Mouse (Mus musculus): ENCODE data around the gene Fmr1. TPM values are rescaled to one million over a fixed set of nuclear protein-coding genes. Genes with fewer than 3 reads are reported as not detected.
"Not testable (repeated sequence)": the region's sequence is repeated elsewhere in the genome, so short reads cannot be mapped to it uniquely, and the experiment has no call there.

Fmr1 gene
- polyA plus RNA-seq (2015; fragmentation: Nextera tagmentation; extraction: Ambion mirVana), result 35.6 and 43.4 TPM in 2 replicates

DNA sequence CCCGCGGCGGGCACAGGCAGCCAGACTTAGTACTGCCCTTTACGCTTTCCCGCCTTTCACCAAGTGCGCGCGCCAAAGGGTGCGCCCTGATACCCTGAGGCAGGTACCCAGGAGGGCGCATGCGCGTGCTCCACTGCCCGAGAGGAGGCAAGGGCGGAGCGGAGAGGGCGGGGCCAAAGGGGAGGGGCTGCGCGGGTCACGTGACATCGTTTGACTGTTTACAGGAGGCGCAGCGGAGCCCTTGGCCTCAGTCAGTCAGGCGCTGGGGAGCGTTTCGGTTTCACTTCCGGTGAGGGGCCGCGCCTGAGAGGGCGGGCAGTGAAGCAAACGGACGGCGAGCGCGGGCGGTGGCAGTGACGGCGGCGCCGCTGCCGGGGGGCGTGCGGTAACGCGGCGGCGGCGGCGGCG lies at the start of gene Fmr1:
Fmr1 (plus strand) TSS at position 209 of the 408 bp plus-strand sequence.
- peak; percentile 94 for DNase-seq (ENCODE audit: low spot score)

GRCm38 (mm10) chrX:68641603-68642002 lies 36.7 kb upstream of the Fmr1 start:
- DNase-seq (ENCODE audit: low spot score), result no peak

DNA sequence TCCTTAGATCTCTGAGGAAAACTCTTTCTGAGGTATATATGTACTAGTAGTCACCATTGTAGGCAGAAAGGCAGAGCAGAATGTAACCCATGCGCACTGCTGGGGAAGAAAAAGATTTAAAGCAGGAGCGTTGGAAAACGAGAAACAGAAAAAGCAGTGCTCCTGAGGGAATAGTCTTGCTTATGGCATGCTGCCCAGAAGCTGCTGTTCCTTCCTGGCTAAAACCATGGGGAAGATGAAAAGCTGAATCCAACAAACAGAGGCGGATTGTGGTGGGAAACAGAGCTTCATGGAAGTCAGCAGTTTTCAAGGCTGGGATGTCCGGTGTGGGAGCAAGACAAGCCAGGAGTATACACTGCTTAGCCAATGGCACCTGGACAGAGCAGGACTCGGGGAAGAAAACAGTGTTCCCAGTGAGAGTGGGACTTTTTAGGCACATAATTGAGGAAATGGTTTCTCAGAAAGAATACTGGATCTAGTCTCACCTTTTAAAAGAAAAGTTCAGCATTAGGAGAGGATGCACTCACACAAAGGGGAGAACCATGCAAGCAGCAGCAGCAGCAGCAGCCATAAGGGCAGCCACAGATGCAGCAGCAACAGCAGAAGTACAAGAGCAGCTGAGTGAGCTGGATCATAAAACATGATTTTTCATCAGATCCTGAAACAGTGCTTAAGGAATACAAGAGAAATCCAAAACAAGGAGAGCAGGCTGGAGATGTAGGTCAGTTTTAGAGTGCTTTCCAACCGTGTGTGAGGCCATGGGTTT lies 33.0 kb upstream of the Fmr1 start:
- no peak for DNase-seq (ENCODE audit: low spot score)

- no peak for DNase-seq (ENCODE audit: low spot score)
Observed at GRCm38 (mm10) chrX:68677508-68677907, 833 bp upstream of the Fmr1 start.

GRCm38 (mm10) chrX:68678815-68679486 lies 610 bp downstream of the Fmr1 start:
- peak; percentile 29 for DNase-seq (ENCODE audit: low spot score)

DNA sequence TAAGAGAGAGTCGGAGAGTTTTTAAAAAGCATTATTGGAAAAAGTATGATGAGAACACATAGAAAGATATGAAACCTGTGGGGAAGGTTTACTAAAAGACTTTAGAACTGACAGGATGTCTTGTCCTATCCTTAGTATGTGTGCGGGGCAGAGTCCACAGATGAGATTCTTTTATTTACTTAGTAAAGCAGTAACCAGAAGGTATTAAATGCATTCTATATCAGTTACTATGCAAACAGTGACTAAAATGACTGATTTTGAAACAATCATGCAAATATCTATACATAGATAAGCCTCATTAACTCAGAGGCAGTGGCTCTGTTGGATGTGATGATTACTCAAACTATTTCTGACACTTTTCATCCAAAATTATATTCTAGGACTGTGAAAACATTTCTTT lies 6.4 kb downstream of the Fmr1 start:
- DNase-seq (ENCODE audit: low spot score), result no peak

- DNase-seq (ENCODE audit: low spot score), result not testable (repeated sequence)
Observed at GRCm38 (mm10) chrX:68691936-68692335, 13.6 kb downstream of the Fmr1 start.

GRCm38 (mm10) chrX:68736902-68737301 lies 58.6 kb downstream of the Fmr1 start:
- no peak for DNase-seq (ENCODE audit: low spot score)

DNA sequence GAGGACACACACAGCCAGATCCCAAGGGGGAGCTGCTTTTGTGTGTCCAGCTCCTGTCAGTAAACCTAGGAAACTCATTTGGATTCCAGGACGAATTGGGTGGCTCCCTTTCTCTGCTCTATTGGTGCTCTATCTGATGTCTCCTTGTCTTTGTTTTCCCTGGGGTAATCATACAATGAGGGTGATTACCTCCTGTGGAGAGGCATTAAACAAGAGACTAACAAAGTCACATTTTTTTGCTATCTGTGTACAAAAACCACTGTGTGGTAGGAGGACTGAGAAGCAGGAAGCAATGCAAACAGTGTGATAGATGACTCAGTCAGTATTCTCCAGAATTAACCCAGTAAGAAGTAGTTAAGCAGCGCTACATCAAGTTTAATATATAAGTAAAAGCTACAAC lies 61.7 kb downstream of the Fmr1 start:
- no peak for DNase-seq (ENCODE audit: low spot score)

DNA sequence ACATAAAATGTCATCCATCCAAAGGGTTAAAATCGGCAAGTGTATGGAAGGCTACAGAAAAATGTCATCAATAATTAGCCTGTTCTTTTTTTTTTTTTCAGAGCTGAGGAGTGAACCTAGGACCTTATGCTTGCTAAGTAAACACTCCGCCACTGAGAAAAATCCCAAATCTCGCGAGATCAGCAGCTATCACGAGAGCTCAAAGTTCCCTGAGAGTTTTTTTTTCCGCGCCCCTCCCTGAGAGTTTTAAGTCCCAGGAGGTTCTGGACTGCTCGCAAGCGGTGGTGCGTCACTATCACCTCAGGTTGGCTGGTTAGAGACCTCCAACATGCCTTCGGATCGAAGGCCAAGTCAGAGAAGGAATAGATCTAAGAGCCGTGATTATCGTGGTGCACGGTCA lies 83.3 kb downstream of the Fmr1 start, which contains the start of gene Fmr1nb:
Fmr1nb (plus strand) TSS at position 234 of the 400 bp plus-strand sequence.
- DNase-seq (ENCODE audit: low spot score), result no peak

Other genes starting within 250 kb of the Fmr1 start
- gene Fmr1nb, start 83.3 kb downstream of the Fmr1 start, polyA plus RNA-seq (2015; fragmentation: Nextera tagmentation; extraction: Ambion mirVana), result not detected in 2 replicates
- gene Gm14698, start 142.6 kb downstream of the Fmr1 start, polyA plus RNA-seq (2015; fragmentation: Nextera tagmentation; extraction: Ambion mirVana), result 2.8 and 4.1 TPM in 2 replicates
- gene Gm6812, start 214.5 kb downstream of the Fmr1 start, polyA plus RNA-seq (2015; fragmentation: Nextera tagmentation; extraction: Ambion mirVana), result not detected in 2 replicates